Mouse (Mus musculus) stomach, postnatal 0 days (tissue): ENCODE measurements at regions not wholly inside any gene's neighbourhood (a gene's known extent, or its start where the extent isn't known, plus 50 kb on each side); places are given as distances from the start of the nearest gene placed in this dataset.

Experiments
- CTCF ChIP-seq: IDR thresholded peaks from 2 replicates; pipeline ENCODE4 v1.5.1; 2016; ENCODE audit warnings: antibody characterized with exemption, low read depth, mild to moderate bottlenecking, moderate library complexity
- EP300 ChIP-seq: optimal IDR thresholded peaks from 2 replicates; pipeline ENCODE3; 2016; ENCODE audit warnings: antibody characterized with exemption

- TF ChIP-seq CTCF, result no peak
- TF ChIP-seq EP300, result no peak
These were observed 574.4 kb upstream of the Dsel start for GRCm38 (mm10) chr1:112439109-112439508.
